Mouse (Mus musculus) brain, adult 2 months (tissue): ENCODE results near the gene Gab1.
A peak's percentile ranks its signal among the peaks of the same experiment; 100 is the strongest.

Source experiments
- DNase-seq: peaks from one replicate; pipeline ENCODE4 v3.0.0; 2011; ENCODE audit warnings: low read depth, low spot score

The Gab1 gene

GRCm38 (mm10) chr8:80880196-80881106, at the start of gene Gab1:
TSS of gene Gab1 (minus strand) at chr8:80880519.
- peak; percentile 84 for DNase-seq

GRCm38 (mm10) chr8:80928770-80929169, 48.5 kb upstream of the Gab1 start:
- DNase-seq: no peak

GRCm38 (mm10) chr8:80923794-80924316, 43.5 kb upstream of the Gab1 start:
- DNase-seq: no peak

- peak; percentile 67 for DNase-seq
These were observed 42.3 kb upstream of the Gab1 start for GRCm38 (mm10) chr8:80922642-80923041.

GRCm38 (mm10) chr8:80919130-80919529, 38.8 kb upstream of the Gab1 start:
- peak; percentile 21 for DNase-seq

- no peak for DNase-seq
These were observed 38.2 kb upstream of the Gab1 start for GRCm38 (mm10) chr8:80918531-80918930.

- no peak for DNase-seq
These were observed 36.3 kb upstream of the Gab1 start for GRCm38 (mm10) chr8:80916463-80917235.

GRCm38 (mm10) chr8:80913016-80913748, 32.9 kb upstream of the Gab1 start:
- DNase-seq: peak; percentile 48

- DNase-seq: no peak
These were observed 31.1 kb upstream of the Gab1 start for GRCm38 (mm10) chr8:80911400-80911799.

- no peak for DNase-seq
These were observed 28.1 kb upstream of the Gab1 start for GRCm38 (mm10) chr8:80908262-80908907.

- DNase-seq: no peak
These were observed 22.0 kb upstream of the Gab1 start for GRCm38 (mm10) chr8:80902354-80902753.

GRCm38 (mm10) chr8:80899364-80899763, 19.0 kb upstream of the Gab1 start:
- DNase-seq: no peak

GRCm38 (mm10) chr8:80896026-80896425, 15.7 kb upstream of the Gab1 start:
- no peak for DNase-seq

GRCm38 (mm10) chr8:80895397-80895796, 15.1 kb upstream of the Gab1 start:
- peak; percentile 33 for DNase-seq

- DNase-seq: no peak
These were observed 14.2 kb upstream of the Gab1 start for GRCm38 (mm10) chr8:80894528-80894927.

- peak; percentile 48 for DNase-seq
These were observed 708 bp downstream of the Gab1 start for GRCm38 (mm10) chr8:80879426-80880195.

- DNase-seq: peak; percentile 66
These were observed 1.4 kb downstream of the Gab1 start for GRCm38 (mm10) chr8:80878801-80879425.

GRCm38 (mm10) chr8:80878146-80878545, 2.2 kb downstream of the Gab1 start:
- peak; percentile 59 for DNase-seq

- DNase-seq: no peak
These were observed 4.8 kb downstream of the Gab1 start for GRCm38 (mm10) chr8:80875537-80875936.
